Mouse (Mus musculus) stomach, postnatal 0 days (tissue): ENCODE measurements around the gene Kidins220.

Source experiments
- CTCF ChIP-seq: IDR thresholded peaks from 2 replicates; pipeline ENCODE4 v1.5.1; 2016; ENCODE audit warnings: antibody characterized with exemption, low read depth, mild to moderate bottlenecking, moderate library complexity
- EP300 ChIP-seq: optimal IDR thresholded peaks from 2 replicates; pipeline ENCODE3; 2016; ENCODE audit warnings: antibody characterized with exemption

- TF ChIP-seq CTCF = no peak
- TF ChIP-seq EP300 = peak; percentile 67
These were observed 135.4 kb downstream of the Kidins220 start for GRCm38 (mm10) chr12:25109971-25110681.
